Mouse (Mus musculus): ENCODE data around the gene Mrps18c.

GRCm38 (mm10) chr5:100761736-100762135 lies 36.7 kb upstream of the Mrps18c start:
- no peak for TF ChIP-seq CTCF (IDR thresholded peaks at IDR 0.05; ENCODE audit: extremely low read depth, insufficient read depth, insufficient read length, insufficient replicate concordance)
- TF ChIP-seq POLR2A (IDR thresholded peaks at IDR 0.05; ENCODE audit: low read depth, low read length): no peak

All from spleen, adult 2 months (tissue).